Mouse (Mus musculus) activated CD4-positive, CD25-positive, alpha-beta regulatory T cell, adult 4 months (primary cell): Measurements from ENCODE around the gene Arf3. TPM values are rescaled to one million over a fixed set of nuclear protein-coding genes. Genes with fewer than 3 reads are reported as not detected.
A peak's percentile ranks its signal among the peaks of the same experiment; 100 is the strongest.

Source experiments
- ATAC-seq: one replicate; pipeline ENCODE4 v1.8.0; 2017
- polyA plus RNA-seq, 2 experiments: library from polyadenylated mRNA; unstranded; fragments of 100-300 nt; shearing (Covaris generic); gene quantifications; one replicate each; pipeline ENCODE4 v1.2.1; 2017

Arf3 gene
- polyA plus RNA-seq, 2 experiments from 2014 or later, result 29.9 to 46.7 TPM

- ATAC-seq, result no peak
These were observed 48.8 kb downstream of the Arf3 start for GRCm38 (mm10) chr15:98714230-98714652.

GRCm38 (mm10) chr15:98710442-98710841 lies 52.6 kb downstream of the Arf3 start:
- peak; percentile 52 for ATAC-seq

- no peak for ATAC-seq
These were observed 55.1 kb downstream of the Arf3 start, which contains the start of gene Ccdc65 for GRCm38 (mm10) chr15:98707766-98708372. Ccdc65 (plus strand) TSS chr15:98708207.

- no peak for ATAC-seq
These were observed 58.7 kb downstream of the Arf3 start for GRCm38 (mm10) chr15:98704312-98704711.

- peak; percentile 61 for ATAC-seq
These were observed 63.6 kb downstream of the Arf3 start for GRCm38 (mm10) chr15:98699190-98700105.

- ATAC-seq, result no peak
These were observed 66.8 kb downstream of the Arf3 start for GRCm38 (mm10) chr15:98696216-98696615.

- ATAC-seq, result no peak
These were observed 67.3 kb downstream of the Arf3 start for GRCm38 (mm10) chr15:98695726-98696125.

- no peak for ATAC-seq
These were observed 70.8 kb downstream of the Arf3 start for GRCm38 (mm10) chr15:98692171-98692715.

- no peak for ATAC-seq
These were observed 71.4 kb downstream of the Arf3 start for GRCm38 (mm10) chr15:98691486-98692147.

- no peak for ATAC-seq
These were observed 73.3 kb downstream of the Arf3 start for GRCm38 (mm10) chr15:98689682-98690081.

Other genes with a start within 250 kb of the Arf3 start
- gene Kansl2, start 228.9 kb downstream of the Arf3 start, polyA plus RNA-seq, result 10 to 100 TPM; 29.0 to 35.9 TPM
- gene Ccnt1, start 192.3 kb downstream of the Arf3 start, polyA plus RNA-seq, result 10 to 100 TPM; 71.1 to 73.1 TPM
- not detected for gene 4930415O20Rik, start 192.2 kb downstream of the Arf3 start, polyA plus RNA-seq
- gene Adcy6, start 153.1 kb downstream of the Arf3 start, polyA plus RNA-seq, result under 1 TPM; 0.36 to 0.56 TPM
- under 1 TPM in 1 of 2 experiments, not detected in 1; 0.19 TPM for gene Cacnb3, start 132.4 kb downstream of the Arf3 start, polyA plus RNA-seq
- gene Ddx23, start 100.3 kb downstream of the Arf3 start, polyA plus RNA-seq, result 10 to 100 TPM; 22.8 to 27.3 TPM
- 1 to 10 TPM in 1 of 2 experiments, under 1 TPM in 1; 0.50 to 1.5 TPM for gene Rnd1, start 85.8 kb downstream of the Arf3 start, polyA plus RNA-seq
- under 1 TPM in 1 of 2 experiments, not detected in 1; 0.62 TPM for gene Ccdc65, start 55.0 kb downstream of the Arf3 start, polyA plus RNA-seq
- gene Fkbp11, start 35.0 kb downstream of the Arf3 start, polyA plus RNA-seq, result 1 to 10 TPM; 1.3 to 1.7 TPM
- gene Wnt10b, start 14.9 kb upstream of the Arf3 start, polyA plus RNA-seq, result under 1 TPM in 1 of 2 experiments, not detected in 1; 0.22 TPM
- gene Wnt1, start 26.6 kb upstream of the Arf3 start, polyA plus RNA-seq, result not detected
- not detected for gene Ddn, start 46.3 kb upstream of the Arf3 start, polyA plus RNA-seq
- gene Prkag1, start 68.3 kb upstream of the Arf3 start, polyA plus RNA-seq, result 100 to 1,000 TPM in 1 of 2 experiments, 10 to 100 TPM in 1; 98.2 to 133 TPM
- 10 to 100 TPM; 21.7 to 29.2 TPM for gene Kmt2d, start 108.0 kb upstream of the Arf3 start, polyA plus RNA-seq
- 1 to 10 TPM; 8.7 to 8.8 TPM for gene Rhebl1, start 131.3 kb upstream of the Arf3 start, polyA plus RNA-seq
- under 1 TPM; 0.11 to 0.15 TPM for gene Dhh, start 135.3 kb upstream of the Arf3 start, polyA plus RNA-seq
- 10 to 100 TPM; 24.2 to 42.0 TPM for gene Lmbr1l, start 155.0 kb upstream of the Arf3 start, polyA plus RNA-seq
- 100 to 1,000 TPM; 510 to 711 TPM for gene Tuba1b, start 171.4 kb upstream of the Arf3 start, polyA plus RNA-seq
- gene Gm49450, start 190.3 kb upstream of the Arf3 start, polyA plus RNA-seq, result not detected
- gene Tuba1a, start 190.5 kb upstream of the Arf3 start, polyA plus RNA-seq, result 100 to 1,000 TPM; 243 to 273 TPM